Mouse (Mus musculus): Measurements from ENCODE around the gene Spx. TPM values are rescaled to one million over a fixed set of nuclear protein-coding genes. Genes with fewer than 3 reads are reported as not detected.

The Spx gene
- polyA plus RNA-seq, 1 experiment = not detected

DNA sequence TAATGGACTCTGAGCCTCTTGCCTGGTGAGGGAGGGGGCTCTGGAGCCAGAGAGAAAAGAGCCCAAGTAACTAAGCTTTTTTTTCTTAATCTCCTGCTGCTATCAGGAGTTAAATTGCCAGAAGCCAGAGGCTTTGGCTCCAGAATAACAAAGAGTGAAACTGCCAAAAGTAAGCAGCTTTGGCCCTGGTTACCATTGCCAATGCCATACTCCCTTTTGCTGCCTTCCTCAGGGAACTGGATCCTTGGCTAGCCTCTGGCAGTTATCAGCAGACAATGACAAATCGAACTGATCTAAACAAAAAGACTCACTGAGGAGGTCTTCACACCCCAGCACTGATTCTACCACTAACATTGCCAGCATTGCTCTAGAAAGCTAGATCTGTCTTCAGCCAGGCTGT is 2.1 kb upstream of the Spx start:
- H3K4me1 ChIP-seq (ENCODE audit: control insufficient read depth) = no peaks in the 10 kb centered on the region

DNA sequence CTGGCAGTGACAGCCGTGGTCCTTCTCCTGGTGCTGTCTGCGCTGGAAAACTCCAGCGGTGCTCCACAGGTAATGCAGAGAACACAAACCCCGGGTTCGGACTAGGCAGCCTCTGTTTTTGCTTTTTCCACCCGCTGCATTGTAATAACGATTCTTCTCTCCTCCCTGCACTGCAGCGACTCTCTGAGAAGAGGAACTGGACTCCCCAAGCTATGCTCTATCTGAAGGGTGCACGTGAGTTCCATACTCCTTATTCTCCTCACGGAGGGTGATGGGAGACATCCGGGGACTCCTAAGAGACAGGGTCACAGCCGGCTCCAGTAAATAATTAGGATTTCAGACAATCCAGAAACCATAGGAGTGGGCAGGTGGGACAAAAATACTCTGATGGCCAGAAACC is 604 bp downstream of the Spx start:
- Histone ChIP-seq H3K9me3 (ENCODE audit: control insufficient read depth, low read length) (no peaks in the 10 kb centered on the region), H3K27me3 (ENCODE audit: control insufficient read depth) (peaks cover 44% of the 10 kb centered on the region), H3K36me3 (ENCODE audit: control insufficient read depth) (no peaks in the 10 kb centered on the region), H3K4me1 (ENCODE audit: control insufficient read depth) (no peaks in the 10 kb centered on the region), H3K4me3 (replicated peaks) (no peak overlapping the region)
- TF ChIP-seq TAL1 (IDR thresholded peaks at IDR 0.05; ENCODE audit: low read length) (no peak), GATA1 (IDR thresholded peaks at IDR 0.05; ENCODE audit: low read length) (no peak)

More for the DNA sequence above, 2.1 kb upstream of the Spx start:
- Histone ChIP-seq H3K36me3 (ENCODE audit: control insufficient read depth) (no peaks in the 10 kb centered on the region), H3K4me3 (replicated peaks) (no peak overlapping the region), H3K27me3 (ENCODE audit: control insufficient read depth) (peaks cover 40% of the 10 kb centered on the region), H3K9me3 (ENCODE audit: control insufficient read depth, low read length) (no peaks in the 10 kb centered on the region)
- TF ChIP-seq TAL1 (IDR thresholded peaks at IDR 0.05; ENCODE audit: low read length) (no peak), GATA1 (IDR thresholded peaks at IDR 0.05; ENCODE audit: low read length) (no peak)

DNA sequence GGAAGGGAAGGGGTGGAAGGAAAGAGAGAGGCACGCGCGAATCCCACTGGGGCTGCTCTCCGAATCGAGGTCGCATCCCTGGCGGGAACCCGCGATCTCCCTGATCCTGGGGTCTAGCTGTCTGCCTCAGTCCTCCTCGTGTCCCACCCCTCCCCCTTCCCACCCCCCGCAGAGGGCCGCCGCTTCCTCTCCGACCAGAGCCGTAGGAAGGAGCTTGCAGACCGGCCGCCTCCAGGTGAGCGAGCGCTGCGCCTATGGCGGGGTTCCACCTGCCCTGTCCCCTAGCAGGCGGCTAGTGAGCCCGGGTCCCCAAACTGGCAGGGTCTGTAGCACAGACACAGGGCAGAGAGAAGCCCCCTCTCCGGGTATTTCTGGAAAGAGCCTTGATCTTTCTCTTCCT is 1.4 kb downstream of the Spx start:
- TF ChIP-seq GATA1 (IDR thresholded peaks at IDR 0.05; ENCODE audit: low read length) (no peak), TAL1 (IDR thresholded peaks at IDR 0.05; ENCODE audit: low read length) (no peak)
- no peaks in the 10 kb centered on the region for H3K4me1 ChIP-seq (ENCODE audit: control insufficient read depth)
- no peaks in the 10 kb centered on the region; the same call in 1 of the 2 replicates for H3K36me3 ChIP-seq (ENCODE audit: control insufficient read depth)
- peaks cover 44% of the 10 kb centered on the region for H3K27me3 ChIP-seq (ENCODE audit: control insufficient read depth)
- H3K4me3 ChIP-seq (replicated peaks) = no peak overlapping the region
- no peaks in the 10 kb centered on the region for H3K9me3 ChIP-seq (ENCODE audit: control insufficient read depth, low read length)

DNA sequence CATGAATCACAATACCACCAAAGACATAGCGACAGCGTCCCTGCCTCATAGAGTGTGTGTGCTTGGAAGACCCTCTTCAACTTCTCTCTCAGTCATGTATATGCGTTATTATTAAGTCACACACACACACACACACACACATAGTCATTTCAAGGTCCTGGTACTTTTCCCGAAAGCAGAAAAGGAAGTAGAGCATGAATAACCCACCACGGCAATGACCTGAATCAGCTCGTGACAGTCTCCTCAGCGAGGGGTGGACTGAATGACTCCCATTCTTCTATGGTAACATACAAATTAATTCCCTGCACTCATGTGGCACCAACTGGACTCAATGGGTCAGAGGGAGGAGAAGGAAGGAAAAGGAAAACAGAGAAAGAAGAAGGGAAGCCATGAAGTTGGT is 11.7 kb downstream of the Spx start:
- Histone ChIP-seq H3K36me3 (ENCODE audit: control insufficient read depth) (no peaks in the 10 kb centered on the region), H3K27me3 (ENCODE audit: control insufficient read depth) (no peaks in the 10 kb centered on the region), H3K9me3 (ENCODE audit: control insufficient read depth, low read length) (no peaks in the 10 kb centered on the region), H3K4me3 (replicated peaks) (no peak overlapping the region), H3K4me1 (ENCODE audit: control insufficient read depth) (no peaks in the 10 kb centered on the region)
- TF ChIP-seq GATA1 (IDR thresholded peaks at IDR 0.05; ENCODE audit: low read length) = no peak
- TF ChIP-seq TAL1 (IDR thresholded peaks at IDR 0.05; ENCODE audit: low read length) = no peak

DNA sequence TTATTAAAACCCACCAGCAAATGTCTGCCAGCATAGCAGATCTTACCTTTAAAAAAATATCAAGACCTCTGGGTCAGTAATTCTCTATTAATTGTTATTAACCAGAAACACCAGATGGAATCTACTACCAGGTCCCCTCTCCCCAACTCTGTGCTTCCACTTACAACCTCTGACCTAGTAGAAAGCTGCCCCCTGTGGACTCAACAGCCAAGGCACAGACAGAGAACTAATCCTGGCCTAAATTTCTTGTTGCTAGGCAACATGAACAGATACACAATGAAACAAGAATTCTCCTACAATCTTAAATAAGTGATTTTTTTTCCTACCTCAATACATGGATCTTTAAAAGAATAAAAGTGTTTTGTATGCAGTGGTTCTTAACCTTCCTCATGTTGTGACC is 15.8 kb downstream of the Spx start:
- no peak for TF ChIP-seq GATA1 (IDR thresholded peaks at IDR 0.05; ENCODE audit: low read length)
- TF ChIP-seq TAL1 (IDR thresholded peaks at IDR 0.05; ENCODE audit: low read length) = no peak
- no peaks in the 10 kb centered on the region for H3K27me3 ChIP-seq (ENCODE audit: control insufficient read depth)
- no peaks in the 10 kb centered on the region for H3K9me3 ChIP-seq (ENCODE audit: control insufficient read depth, low read length)

DNA sequence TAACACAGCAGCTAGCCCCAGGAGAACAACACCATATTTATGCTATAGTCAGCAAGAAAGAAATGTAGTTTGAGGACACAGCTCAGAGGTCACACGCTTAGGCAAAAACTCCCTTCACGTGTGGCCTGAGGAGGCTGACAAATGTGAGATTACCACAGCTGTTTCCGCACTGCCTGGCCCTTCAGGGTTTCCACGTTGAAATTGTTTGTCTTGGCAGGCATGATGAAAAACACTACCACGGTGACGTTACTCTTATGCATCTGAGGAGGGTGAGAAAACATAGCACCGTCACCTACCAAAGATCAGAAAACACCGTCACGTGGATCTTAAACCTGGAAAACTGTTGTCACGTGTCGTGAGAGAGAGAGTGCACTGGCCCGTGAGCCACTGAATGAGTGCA is 38.1 kb downstream of the Spx start:
- H3K36me3 ChIP-seq (ENCODE audit: control insufficient read depth) = no peaks in the 10 kb centered on the region; the same call in 1 of the 2 replicates
- no peak overlapping the region for H3K4me3 ChIP-seq (replicated peaks)
- H3K4me1 ChIP-seq (ENCODE audit: control insufficient read depth) = no peaks in the 10 kb centered on the region
- TF ChIP-seq GATA1 (IDR thresholded peaks at IDR 0.05; ENCODE audit: low read length) = no peak
- TF ChIP-seq TAL1 (IDR thresholded peaks at IDR 0.05; ENCODE audit: low read length) = no peak
- no peaks in the 10 kb centered on the region for H3K9me3 ChIP-seq (ENCODE audit: control insufficient read depth, low read length)
- H3K27me3 ChIP-seq (ENCODE audit: control insufficient read depth) = no peaks in the 10 kb centered on the region

More for the DNA sequence above, 15.8 kb downstream of the Spx start:
- H3K4me1 ChIP-seq (ENCODE audit: control insufficient read depth) = no peaks in the 10 kb centered on the region
- no peak overlapping the region for H3K4me3 ChIP-seq (replicated peaks)
- no peaks in the 10 kb centered on the region; the same call in 1 of the 2 replicates for H3K36me3 ChIP-seq (ENCODE audit: control insufficient read depth)

DNA sequence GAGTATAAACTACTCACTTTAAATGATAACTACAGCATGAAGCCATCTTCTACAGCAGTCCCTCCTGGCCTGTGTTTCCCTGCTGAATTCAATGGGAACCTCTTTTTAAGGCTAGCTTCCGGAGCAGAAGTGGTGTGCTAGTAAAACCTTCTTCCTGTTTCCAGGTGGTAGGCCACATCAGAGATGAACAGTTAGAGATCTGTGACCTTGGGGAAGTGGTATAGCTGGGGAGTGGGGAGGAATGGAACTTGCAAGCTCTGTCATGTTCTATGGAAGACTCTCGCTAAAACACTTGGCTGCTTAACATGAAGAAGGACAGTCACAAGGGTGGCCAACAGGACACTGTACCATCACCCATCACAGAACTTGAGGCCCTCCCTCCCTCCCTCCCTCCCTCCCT is 40.1 kb downstream of the Spx start:
- no peak for TF ChIP-seq TAL1 (IDR thresholded peaks at IDR 0.05; ENCODE audit: low read length)
- no peak for TF ChIP-seq GATA1 (IDR thresholded peaks at IDR 0.05; ENCODE audit: low read length)
- Histone ChIP-seq H3K36me3 (ENCODE audit: control insufficient read depth) (no peaks in the 10 kb centered on the region; the same call in 1 of the 2 replicates), H3K4me3 (replicated peaks) (no peak overlapping the region), H3K27me3 (ENCODE audit: control insufficient read depth) (no peaks in the 10 kb centered on the region), H3K4me1 (ENCODE audit: control insufficient read depth) (no peaks in the 10 kb centered on the region), H3K9me3 (ENCODE audit: control insufficient read depth, low read length) (no peaks in the 10 kb centered on the region)

DNA sequence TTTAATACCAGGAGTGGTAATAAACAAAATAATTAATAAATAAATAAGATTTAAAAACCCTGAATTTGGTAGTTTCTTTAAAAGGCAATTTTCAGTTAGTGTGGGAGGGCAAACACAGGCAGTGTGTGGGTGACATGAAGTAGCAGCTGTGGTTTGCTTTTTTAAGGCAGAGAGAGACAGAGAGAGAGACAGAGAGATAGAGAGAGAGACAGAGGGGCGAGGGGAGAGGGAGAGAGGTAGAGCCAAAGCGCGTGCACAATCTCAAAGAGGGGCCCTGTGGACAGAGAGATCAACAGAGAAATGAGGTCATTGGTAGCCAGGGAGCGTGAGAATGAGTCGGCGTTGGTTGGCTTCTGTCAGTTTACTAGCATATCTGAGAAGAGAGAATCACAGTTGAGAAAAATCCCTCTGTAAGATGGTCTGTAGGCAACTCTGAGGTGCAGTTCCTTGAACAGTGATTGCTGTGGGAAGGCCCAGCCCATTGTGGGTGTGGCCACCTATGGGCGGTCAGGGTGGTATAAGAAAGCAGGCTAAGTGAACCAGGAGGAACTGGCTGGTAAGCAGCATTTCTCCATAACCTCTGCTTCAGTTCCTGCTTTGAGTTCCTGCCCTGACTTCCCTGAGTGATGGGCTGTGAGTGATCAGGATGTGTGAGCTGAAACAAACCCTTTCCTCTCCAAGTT is 42.2 kb downstream of the Spx start:
- no peak for TF ChIP-seq TAL1 (IDR thresholded peaks at IDR 0.05; ENCODE audit: low read length)
- TF ChIP-seq GATA1 (IDR thresholded peaks at IDR 0.05; ENCODE audit: low read length) = no peak
- Histone ChIP-seq H3K4me3 (replicated peaks) (no peak overlapping the region), H3K27me3 (ENCODE audit: control insufficient read depth) (no peaks in the 10 kb centered on the region), H3K36me3 (ENCODE audit: control insufficient read depth) (no peaks in the 10 kb centered on the region; the same call in 1 of the 2 replicates), H3K4me1 (ENCODE audit: control insufficient read depth) (no peaks in the 10 kb centered on the region), H3K9me3 (ENCODE audit: control insufficient read depth, low read length) (no peaks in the 10 kb centered on the region)

DNA sequence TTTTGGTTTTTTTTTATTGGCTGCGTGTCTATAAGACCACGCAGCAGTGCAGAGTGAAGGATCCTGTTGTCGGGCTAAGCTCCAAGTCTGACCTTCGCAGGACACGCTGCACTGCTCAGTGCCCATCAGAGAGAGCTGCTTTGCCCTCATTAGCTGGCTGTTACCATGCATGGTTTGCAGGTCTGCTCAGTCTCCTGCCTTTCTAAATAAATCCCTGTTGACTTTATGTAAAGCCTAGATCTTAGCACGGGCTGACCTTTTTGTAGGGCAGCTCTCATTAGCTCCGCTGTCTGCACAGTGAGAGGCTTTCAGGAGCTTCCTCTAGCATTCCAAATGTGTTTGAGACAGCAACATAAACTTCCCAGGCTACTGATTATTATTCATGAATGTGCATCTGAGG is 44.8 kb downstream of the Spx start:
- H3K4me3 ChIP-seq (replicated peaks) = no peak overlapping the region
- H3K9me3 ChIP-seq (ENCODE audit: control insufficient read depth, low read length) = no peaks in the 10 kb centered on the region
- no peaks in the 10 kb centered on the region for H3K27me3 ChIP-seq (ENCODE audit: control insufficient read depth)
- no peaks in the 10 kb centered on the region for H3K4me1 ChIP-seq (ENCODE audit: control insufficient read depth)
- H3K36me3 ChIP-seq (ENCODE audit: control insufficient read depth) = no peaks in the 10 kb centered on the region; the same call in 1 of the 2 replicates
- no peak for TF ChIP-seq GATA1 (IDR thresholded peaks at IDR 0.05; ENCODE audit: low read length)
- TF ChIP-seq TAL1 (IDR thresholded peaks at IDR 0.05; ENCODE audit: low read length) = no peak
